Mouse (Mus musculus) kidney, adult 2 months (tissue): ENCODE data around the gene Nop53.

ENCODE experiments used
- CTCF ChIP-seq: fragments of 200-500 bp; conservative IDR thresholded peaks from 2 replicates; pipeline ENCODE4 v1.5.1; 2011; ENCODE audit warnings: low read depth, mild to moderate bottlenecking, control low read depth, low read length, moderate library complexity, mixed read lengths; ENCODE audit not compliant: insufficient read depth, insufficient read length
- POLR2A ChIP-seq: fragments of 200-500 bp; IDR thresholded peaks from one replicate; pipeline ENCODE4 v1.6.1; 2011; ENCODE audit warnings: low read depth, low read length, control low read depth

DNA sequence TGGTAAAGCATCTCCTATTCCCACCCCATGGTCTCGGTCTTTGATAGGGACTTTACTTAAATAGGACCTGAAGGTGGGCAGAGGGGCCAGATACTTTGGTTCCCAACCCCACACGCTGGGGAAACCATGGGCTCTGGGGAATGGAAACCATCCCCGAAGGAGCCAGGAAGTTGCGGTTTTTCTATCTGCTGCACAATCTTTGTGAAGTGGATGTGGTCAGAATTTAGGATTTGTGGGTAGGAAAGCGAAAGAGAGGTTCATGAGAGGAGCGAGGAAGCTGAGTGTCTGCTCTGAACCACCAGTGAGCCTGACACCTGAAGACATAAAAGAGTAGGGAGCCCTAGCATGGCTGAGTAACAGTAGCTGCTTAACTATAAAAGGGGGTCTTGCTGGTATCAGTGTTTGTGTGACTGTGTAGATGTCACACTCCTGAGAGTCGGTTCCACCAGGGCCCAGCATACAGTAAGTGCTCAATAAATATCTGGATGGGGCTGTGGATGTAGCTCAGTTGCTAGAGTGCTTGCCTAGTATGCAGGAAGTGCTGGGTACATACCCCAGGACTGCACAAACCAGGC is 3.4 kb upstream of the Nop53 start:
- TF ChIP-seq POLR2A (no peak), CTCF (no peak)
